Mouse (Mus musculus) megakaryocyte-erythroid progenitor cell, adult 5 weeks (primary cell): ENCODE results near the gene Spaca4. TPM values are rescaled to one million over a fixed set of nuclear protein-coding genes. Genes with fewer than 3 reads are reported as not detected.

Source experiments
- polyA plus RNA-seq: library from polyadenylated mRNA; stranded (reverse); fragments of >175 nt; gene quantifications from 2 replicates; pipeline ENCODE4 v1.2.3, GENCODE M21; 2012

Gene Spaca4
- polyA plus RNA-seq: not detected in 2 replicates

GRCm38 (mm10) chr7:45725713-45726112 is at the start of gene Spaca4:
Gene Spaca4 (minus strand): TSS chr7:45725813.

GRCm38 (mm10) chr7:45720413-45721233 is 5.0 kb downstream of the Spaca4 start, which contains the start of gene Fam83e:
Gene Fam83e (plus strand): TSS chr7:45721212.

GRCm38 (mm10) chr7:45717918-45718297 is 7.7 kb downstream of the Spaca4 start, which contains the start of gene Sphk2:
Gene Sphk2 (minus strand): TSS chr7:45718002.

DNA sequence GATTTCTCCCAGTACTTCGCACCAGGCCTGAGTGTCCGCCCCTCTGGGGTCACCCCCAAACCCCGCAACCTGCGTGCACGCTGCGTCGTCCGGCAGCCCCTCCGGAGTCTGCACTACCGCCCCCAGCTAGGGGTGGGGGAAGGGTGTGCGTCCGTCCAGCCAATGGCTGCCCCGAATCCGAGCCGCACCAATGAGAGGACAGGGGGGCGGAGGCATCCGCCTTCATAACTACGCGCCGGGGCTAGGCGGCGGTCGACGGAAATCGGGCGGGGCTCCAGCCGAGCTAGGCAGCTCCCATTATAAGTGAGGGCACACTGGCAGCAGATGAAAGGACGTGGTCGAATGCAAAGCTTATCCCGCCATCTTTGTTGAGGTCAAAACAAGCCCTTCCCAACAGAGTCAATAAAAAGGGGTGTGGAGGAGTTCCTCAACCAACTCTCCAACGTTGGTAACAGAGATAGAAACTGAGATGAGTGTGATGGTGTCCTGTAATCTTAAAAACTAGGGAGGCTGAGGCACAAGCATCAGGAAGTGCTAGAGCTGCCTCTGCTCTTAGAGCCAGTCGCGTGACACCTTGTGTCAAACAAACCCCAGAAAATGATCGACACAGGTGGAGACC is 10.4 kb downstream of the Spaca4 start, which contains the start of gene Rpl18:
Gene Rpl18, plus strand, starts transcription at position 368 of the 619 bp plus-strand sequence.

DNA sequence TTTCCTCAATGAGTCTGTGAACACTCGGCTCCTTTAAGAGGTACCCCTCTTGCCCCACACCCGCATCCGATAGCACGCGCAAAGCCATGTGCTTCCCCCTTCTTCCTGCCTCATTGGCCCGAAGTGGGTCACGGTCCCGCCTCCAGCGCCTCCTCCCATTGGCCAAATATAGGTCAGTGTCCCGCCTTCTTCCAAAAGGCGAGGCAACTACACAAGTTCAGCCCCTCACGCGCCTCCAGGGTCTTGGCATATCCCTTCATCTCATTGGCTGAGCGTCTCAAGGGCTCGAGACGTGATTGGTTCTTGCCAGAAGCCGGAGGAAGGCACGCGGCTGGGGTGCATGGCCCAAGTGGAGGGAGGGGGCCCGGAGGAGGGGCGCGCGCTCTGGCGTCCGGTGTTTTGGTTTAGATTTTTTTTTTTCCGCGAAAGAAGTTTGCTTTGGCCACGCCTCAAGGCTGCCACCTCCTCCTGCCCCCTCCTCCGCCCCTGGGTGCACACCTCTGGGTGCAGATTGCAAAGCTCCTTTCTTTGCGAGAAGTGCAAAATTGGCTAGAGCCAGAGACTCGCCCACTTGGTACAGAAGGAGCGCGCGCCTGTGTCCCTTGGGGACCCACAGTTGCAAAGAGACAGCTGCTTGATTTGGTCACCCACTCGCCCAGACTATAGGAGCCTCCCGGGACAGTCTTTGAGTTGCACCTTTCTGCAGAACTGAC is 20.7 kb downstream of the Spaca4 start, which contains the start of gene Dbp:
Gene Dbp, plus strand, starts transcription at position 359 of the 713 bp plus-strand sequence.

DNA sequence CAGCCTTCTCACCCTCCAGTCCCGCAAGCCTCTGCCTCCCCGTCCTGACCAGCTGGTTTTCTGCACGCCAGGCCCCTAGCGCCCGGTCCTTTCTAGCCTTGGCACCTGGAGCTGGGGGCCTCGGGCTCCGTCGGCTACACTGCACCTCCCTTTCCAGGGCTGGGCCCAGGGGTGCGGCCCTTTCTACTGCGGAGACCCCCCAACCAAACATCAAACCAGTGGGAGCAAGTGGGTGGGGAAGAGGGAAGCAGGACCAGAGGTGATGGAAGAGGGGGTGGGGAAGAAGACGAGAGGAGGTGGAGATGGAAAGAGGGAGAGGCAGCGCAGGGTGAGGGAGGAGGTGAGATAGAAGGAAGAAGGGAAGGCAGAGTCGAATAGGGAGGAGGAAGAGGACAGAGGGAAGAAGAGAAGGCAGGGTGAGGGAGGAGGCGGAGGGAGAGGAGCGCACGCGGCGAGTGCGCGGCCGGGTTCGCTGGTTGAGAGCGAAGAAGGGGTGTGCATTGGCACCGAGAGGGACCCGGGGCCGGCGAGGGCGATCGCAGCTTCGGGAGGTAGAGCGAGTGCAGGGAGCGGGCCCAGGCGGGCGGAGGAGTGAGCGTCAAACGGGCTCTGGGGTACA is 26.0 kb downstream of the Spaca4 start, which contains the start of gene Car11:
Gene Car11, plus strand, starts transcription at position 321 of the 619 bp plus-strand sequence.

GRCm38 (mm10) chr7:45693921-45694591 is 31.6 kb downstream of the Spaca4 start, which contains the start of gene Sec1:
Gene Sec1 (minus strand): TSS chr7:45694402.

GRCm38 (mm10) chr7:45683396-45684050 is 42.1 kb downstream of the Spaca4 start, which contains the start of gene Ntn5:
Gene Ntn5 (plus strand): TSS chr7:45684022.

Other genes with a start within 250 kb of the Spaca4 start
- 0.05 TPM in 1 of 2 replicates, not detected in the other for gene Tulp2, start 243.9 kb downstream of the Spaca4 start, polyA plus RNA-seq
- gene Gm45808, start 239.0 kb downstream of the Spaca4 start, polyA plus RNA-seq: not detected in 2 replicates
- 4.6 TPM in 2 replicates for gene Dhdh, start 237.0 kb downstream of the Spaca4 start, polyA plus RNA-seq
- 728 and 929 TPM in 2 replicates for gene Nucb1, start 215.4 kb downstream of the Spaca4 start, polyA plus RNA-seq
- gene Ppp1r15a, start 199.5 kb downstream of the Spaca4 start, polyA plus RNA-seq: 397 and 438 TPM in 2 replicates
- 0.93 and 1.1 TPM in 2 replicates for gene Plekha4, start 199.5 kb downstream of the Spaca4 start, polyA plus RNA-seq
- gene Hsd17b14, start 170.9 kb downstream of the Spaca4 start, polyA plus RNA-seq: 2.8 and 3.1 TPM in 2 replicates
- 58.9 and 61.2 TPM in 2 replicates for gene Bcat2, start 155.7 kb downstream of the Spaca4 start, polyA plus RNA-seq
- not detected in 2 replicates for gene Fgf21, start 110.3 kb downstream of the Spaca4 start, polyA plus RNA-seq
- not detected in 2 replicates for gene Fut1, start 108.5 kb downstream of the Spaca4 start, polyA plus RNA-seq
- gene Izumo1, start 104.0 kb downstream of the Spaca4 start, polyA plus RNA-seq: 0.14 and 0.18 TPM in 2 replicates
- gene Rasip1, start 98.3 kb downstream of the Spaca4 start, polyA plus RNA-seq: 0.60 and 0.75 TPM in 2 replicates
- gene Mamstr, start 85.8 kb downstream of the Spaca4 start, polyA plus RNA-seq: 0.30 TPM in 1 of 2 replicates, not detected in the other
- 0.10 TPM in 1 of 2 replicates, not detected in the other for gene Fut2, start 59.4 kb downstream of the Spaca4 start, polyA plus RNA-seq
- gene Ntn5, start 41.8 kb downstream of the Spaca4 start, polyA plus RNA-seq: 0.04 TPM in 1 of 2 replicates, not detected in the other
- 0.04 TPM in 1 of 2 replicates, not detected in the other for gene Sec1, start 31.4 kb downstream of the Spaca4 start, polyA plus RNA-seq
- gene Car11, start 26.0 kb downstream of the Spaca4 start, polyA plus RNA-seq: 0.31 TPM in 1 of 2 replicates, not detected in the other
- 13.7 and 15.4 TPM in 2 replicates for gene Dbp, start 20.7 kb downstream of the Spaca4 start, polyA plus RNA-seq
- gene Rpl18, start 10.4 kb downstream of the Spaca4 start, polyA plus RNA-seq: 13,154 and 13,434 TPM in 2 replicates
- gene Sphk2, start 7.8 kb downstream of the Spaca4 start, polyA plus RNA-seq: 95.0 and 123 TPM in 2 replicates
- 1.4 and 2.6 TPM in 2 replicates for gene Fam83e, start 4.6 kb downstream of the Spaca4 start, polyA plus RNA-seq
- 0.56 and 0.70 TPM in 2 replicates for gene Lmtk3, start 57.9 kb upstream of the Spaca4 start, polyA plus RNA-seq
- 1.0 and 2.5 TPM in 2 replicates for gene Sult2b1, start 58.9 kb upstream of the Spaca4 start, polyA plus RNA-seq
- gene Cyth2, start 88.8 kb upstream of the Spaca4 start, polyA plus RNA-seq: 173 and 197 TPM in 2 replicates
- gene Kcnj14, start 99.0 kb upstream of the Spaca4 start, polyA plus RNA-seq: 0.39 and 0.61 TPM in 2 replicates
- gene Grwd1, start 105.1 kb upstream of the Spaca4 start, polyA plus RNA-seq: 62.6 and 63.0 TPM in 2 replicates
- 264 and 383 TPM in 2 replicates for gene Kdelr1, start 147.0 kb upstream of the Spaca4 start, polyA plus RNA-seq
- gene Grin2d, start 152.6 kb upstream of the Spaca4 start, polyA plus RNA-seq: 0.50 and 0.76 TPM in 2 replicates
- gene Syngr4, start 170.9 kb upstream of the Spaca4 start, polyA plus RNA-seq: 2.5 and 3.7 TPM in 2 replicates
- gene Tmem143, start 171.1 kb upstream of the Spaca4 start, polyA plus RNA-seq: 44.0 and 49.4 TPM in 2 replicates
- gene Emp3, start 195.6 kb upstream of the Spaca4 start, polyA plus RNA-seq: 249 and 273 TPM in 2 replicates
- 2.3 and 4.6 TPM in 2 replicates for gene Ccdc114, start 198.3 kb upstream of the Spaca4 start, polyA plus RNA-seq